Mouse (Mus musculus): Measurements from ENCODE around the gene Mynn. TPM values are rescaled to one million over a fixed set of nuclear protein-coding genes. Genes with fewer than 3 reads are reported as not detected.

Mynn gene
- polyA plus RNA-seq, 1 experiment from 2014 or later = 31.5 TPM

DNA sequence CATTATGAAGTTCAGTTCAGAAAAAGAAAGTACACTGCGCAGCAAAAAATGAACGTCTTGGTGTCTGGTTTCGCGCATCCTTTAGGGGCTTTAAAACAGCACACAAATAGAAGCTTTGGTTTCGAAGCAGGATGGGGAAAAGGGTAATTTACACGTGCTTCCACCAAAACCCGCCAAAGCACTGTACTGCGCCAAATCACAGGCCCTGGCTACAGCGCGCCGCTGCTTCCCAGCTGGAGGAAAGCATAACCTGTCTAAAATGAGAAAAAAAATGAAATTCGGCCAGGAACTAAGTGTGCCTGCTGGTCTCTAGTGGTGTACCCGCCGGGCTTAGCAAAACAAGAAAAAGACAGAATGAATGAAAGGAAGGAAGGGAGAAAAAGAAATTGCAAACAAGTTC, 1.1 kb upstream of the Mynn start:
- H3K9ac ChIP-seq = no peak overlapping the region; the same call in 1 of the 2 replicates
- under 1% methylated on average over 14 of the region's 14 CpGs for WGBS
- H3K4me1 ChIP-seq = peaks cover 20% of the 10 kb centered on the region
- H3K4me2 ChIP-seq = peak overlapping the region; percentile 82
- peak overlapping the region; percentile 73 for H3K4me3 ChIP-seq
- H3K36me3 ChIP-seq = peaks cover 8% of the 10 kb centered on the region
- H3K27me3 ChIP-seq = 0 out of 2 replicates have a peak, but pooled peaks cover 4% of the 10 kb centered on the region
- ATAC-seq (ENCODE audit: insufficient number of reproducible peaks, low FRiP score, low TSS enrichment, low read depth) = no peak
- peak overlapping the region; percentile 79 for H3K27ac ChIP-seq
- no peaks in the 10 kb centered on the region for H3K9me3 ChIP-seq

DNA sequence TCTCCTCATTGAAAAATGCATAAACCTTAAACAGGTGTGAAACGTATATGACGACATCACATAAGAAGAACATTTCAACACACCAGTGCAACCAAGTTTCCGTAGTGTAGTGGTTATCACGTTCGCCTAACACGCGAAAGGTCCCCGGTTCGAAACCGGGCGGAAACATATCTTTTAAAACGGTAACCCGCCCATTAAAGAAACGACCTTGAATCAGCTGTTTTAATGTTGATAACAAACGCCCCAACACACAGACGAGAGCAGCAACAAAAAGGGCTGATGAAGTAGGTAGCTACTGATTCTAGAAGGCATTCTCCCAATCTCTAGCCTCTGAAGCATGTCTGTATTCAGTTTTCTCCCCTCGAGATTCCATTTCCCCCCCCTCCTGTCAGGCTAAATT, 690 bp upstream of the Mynn start:
- H3K4me3 ChIP-seq = peak overlapping the region; percentile 73
- H3K4me1 ChIP-seq = peaks cover 17% of the 10 kb centered on the region
- no peak overlapping the region for H3K9ac ChIP-seq
- 0 out of 2 replicates have a peak, but pooled peaks cover 4% of the 10 kb centered on the region for H3K27me3 ChIP-seq
- H3K4me2 ChIP-seq = peak overlapping the region; percentile 82
- peak; percentile 42 for ATAC-seq (ENCODE audit: insufficient number of reproducible peaks, low FRiP score, low TSS enrichment, low read depth)
- peak overlapping the region; percentile 79 for H3K27ac ChIP-seq
- WGBS = under 1% methylated on average over 17 of the region's 17 CpGs
- H3K9me3 ChIP-seq = no peaks in the 10 kb centered on the region
- peaks cover 10% of the 10 kb centered on the region for H3K36me3 ChIP-seq

DNA sequence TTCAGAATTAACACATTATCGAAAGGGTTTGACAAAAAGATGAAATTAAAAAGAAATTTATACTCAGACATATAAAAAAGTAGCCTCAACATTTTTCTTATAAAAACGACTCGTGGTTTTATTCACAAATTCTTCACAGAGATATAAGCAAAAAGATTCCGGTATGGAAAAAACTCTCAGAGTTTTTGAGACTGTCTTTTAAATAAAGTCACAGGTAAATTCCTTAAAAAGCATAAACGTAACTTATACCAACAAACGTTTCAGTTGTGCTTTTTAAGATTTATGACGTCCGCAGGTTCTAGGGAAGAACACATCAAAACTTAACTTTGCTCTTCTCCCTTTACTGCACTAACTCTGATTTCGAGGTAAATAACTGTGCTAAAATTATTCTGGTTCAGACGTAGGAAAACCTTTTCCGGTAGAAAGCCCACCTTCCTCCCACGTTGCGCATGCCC, 228 bp upstream of the Mynn start:
- Histone ChIP-seq H3K27ac (peak overlapping the region; percentile 98), H3K4me1 (peaks cover 17% of the 10 kb centered on the region), H3K9me3 (no peaks in the 10 kb centered on the region), H3K36me3 (peaks cover 14% of the 10 kb centered on the region), H3K4me3 (peak overlapping the region; percentile 73), H3K4me2 (peak overlapping the region; percentile 82), H3K27me3 (0 out of 2 replicates have a peak, but pooled peaks cover 4% of the 10 kb centered on the region), H3K9ac (peak overlapping the region; percentile 83; the same call in 1 of the 2 replicates)
- under 1% methylated on average over 13 of the region's 13 CpGs for WGBS
- no peak; the same call in 1 of the 2 replicates for ATAC-seq (ENCODE audit: insufficient number of reproducible peaks, low FRiP score, low TSS enrichment, low read depth)

DNA sequence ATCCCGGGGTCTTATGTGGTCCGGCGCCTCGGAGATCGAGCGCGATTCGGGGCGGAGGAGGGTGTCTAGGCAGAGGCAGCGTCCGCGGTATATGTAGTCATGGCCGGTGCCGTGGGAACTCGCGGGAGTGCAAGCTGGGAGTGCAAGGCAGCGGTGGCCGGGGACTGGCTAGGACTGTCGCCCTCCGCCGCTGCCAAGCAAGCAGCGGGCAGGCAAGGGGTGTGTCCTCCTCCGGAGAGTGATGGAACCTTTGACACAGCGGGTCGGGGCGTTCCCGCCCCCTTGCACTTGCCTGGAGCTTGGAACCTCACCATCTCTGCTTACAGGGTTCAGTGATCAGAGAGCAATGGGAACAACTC, 854 bp downstream of the Mynn start:
- no peak; the same call in 1 of the 2 replicates for ATAC-seq (ENCODE audit: insufficient number of reproducible peaks, low FRiP score, low TSS enrichment, low read depth)
- Histone ChIP-seq H3K9ac (peak overlapping the region; percentile 83), H3K4me1 (peaks cover 17% of the 10 kb centered on the region), H3K4me3 (peak overlapping the region; percentile 73), H3K36me3 (peaks cover 21% of the 10 kb centered on the region), H3K27ac (peak overlapping the region; percentile 98), H3K4me2 (peak overlapping the region; percentile 82), H3K27me3 (0 out of 2 replicates have a peak, but pooled peaks cover 4% of the 10 kb centered on the region), H3K9me3 (no peaks in the 10 kb centered on the region)
- WGBS = 1% methylated on average over 27 of the region's 27 CpGs

DNA sequence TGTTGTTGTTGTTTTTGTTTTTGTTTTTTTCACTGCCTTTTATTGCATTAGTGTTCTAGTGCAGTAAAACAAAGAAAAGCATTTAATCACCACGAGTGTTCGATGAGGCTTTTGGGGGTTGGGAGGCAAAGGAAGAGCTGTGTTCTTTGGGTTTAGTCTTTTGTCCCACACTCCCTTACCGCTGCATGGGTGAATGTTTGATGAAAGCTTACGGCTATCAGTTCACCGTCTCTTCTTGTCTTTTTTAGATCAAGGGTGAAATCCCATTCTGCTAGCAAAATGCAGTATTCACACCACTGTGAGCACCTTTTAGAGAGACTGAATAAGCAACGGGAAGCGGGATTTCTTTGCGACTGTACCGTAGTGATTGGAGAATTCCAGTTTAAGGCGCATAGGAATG, 1.4 kb downstream of the Mynn start:
- 0 out of 2 replicates have a peak, but pooled peaks cover 3% of the 10 kb centered on the region for H3K27me3 ChIP-seq
- ATAC-seq (ENCODE audit: insufficient number of reproducible peaks, low FRiP score, low TSS enrichment, low read depth) = no peak
- H3K4me3 ChIP-seq = peak overlapping the region; percentile 73
- peaks cover 24% of the 10 kb centered on the region for H3K36me3 ChIP-seq
- H3K9ac ChIP-seq = peak overlapping the region; percentile 83; the same call in 1 of the 2 replicates
- WGBS = 37% methylated on average over 10 of the region's 10 CpGs
- peak overlapping the region; percentile 82 for H3K4me2 ChIP-seq
- peaks cover 17% of the 10 kb centered on the region for H3K4me1 ChIP-seq
- no peak overlapping the region for H3K27ac ChIP-seq
- H3K9me3 ChIP-seq = no peaks in the 10 kb centered on the region

DNA sequence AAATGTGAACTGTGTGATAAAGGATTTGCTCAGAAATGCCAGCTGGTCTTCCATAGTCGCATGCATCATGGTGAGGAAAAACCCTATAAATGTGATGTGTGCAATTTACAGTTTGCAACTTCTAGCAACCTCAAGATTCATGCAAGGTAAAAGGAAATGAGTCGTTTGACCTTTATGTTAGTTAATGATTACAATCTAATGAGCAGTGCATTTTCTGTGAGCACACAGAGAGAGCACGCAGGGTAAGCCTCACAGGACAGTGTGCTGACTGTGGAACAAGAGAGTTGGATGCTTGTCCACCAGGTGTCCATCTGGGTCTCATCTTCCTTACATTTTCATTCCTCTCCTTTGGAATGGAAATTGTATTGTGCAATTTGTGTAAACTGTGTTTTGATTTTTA, 7.1 kb downstream of the Mynn start:
- Histone ChIP-seq H3K4me2 (no peak overlapping the region), H3K27ac (no peak overlapping the region), H3K4me1 (no peaks in the 10 kb centered on the region; the same call in 1 of the 2 replicates), H3K27me3 (no peaks in the 10 kb centered on the region), H3K4me3 (no peak overlapping the region), H3K36me3 (peaks cover 62% of the 10 kb centered on the region), H3K9me3 (no peaks in the 10 kb centered on the region), H3K9ac (no peak overlapping the region)
- no peak for ATAC-seq (ENCODE audit: insufficient number of reproducible peaks, low FRiP score, low TSS enrichment, low read depth)
- 88% methylated on average over 3 of the region's 3 CpGs for WGBS

DNA sequence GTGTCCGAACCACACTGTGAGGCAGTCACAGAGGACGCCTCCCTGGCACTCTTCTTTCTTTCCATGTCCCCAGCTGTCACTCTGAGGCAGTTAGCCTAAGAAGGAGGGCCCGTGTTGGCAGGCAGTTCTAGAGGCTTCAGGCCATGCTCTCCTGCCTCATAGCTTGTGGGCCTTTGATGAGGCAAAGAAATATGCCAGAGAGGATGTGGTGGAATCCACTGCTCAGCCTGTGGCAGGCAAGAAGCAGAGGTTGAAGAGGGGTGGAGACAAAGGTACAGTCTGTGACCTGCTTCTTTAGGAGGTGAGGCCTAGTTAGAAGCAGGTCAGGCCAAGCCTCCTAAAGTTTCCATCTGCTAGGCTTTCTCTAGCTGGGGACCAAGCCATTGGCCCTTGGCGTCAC, 9.1 kb downstream of the Mynn start:
- no peaks in the 10 kb centered on the region for H3K9me3 ChIP-seq
- no peaks in the 10 kb centered on the region; the same call in 1 of the 2 replicates for H3K4me1 ChIP-seq
- no peak for ATAC-seq (ENCODE audit: insufficient number of reproducible peaks, low FRiP score, low TSS enrichment, low read depth)
- no peaks in the 10 kb centered on the region for H3K27me3 ChIP-seq
- 88% methylated on average over 4 of the region's 4 CpGs for WGBS
- peaks cover 69% of the 10 kb centered on the region for H3K36me3 ChIP-seq
- no peak overlapping the region for H3K4me2 ChIP-seq
- H3K27ac ChIP-seq = no peak overlapping the region
- H3K4me3 ChIP-seq = no peak overlapping the region
- no peak overlapping the region for H3K9ac ChIP-seq

DNA sequence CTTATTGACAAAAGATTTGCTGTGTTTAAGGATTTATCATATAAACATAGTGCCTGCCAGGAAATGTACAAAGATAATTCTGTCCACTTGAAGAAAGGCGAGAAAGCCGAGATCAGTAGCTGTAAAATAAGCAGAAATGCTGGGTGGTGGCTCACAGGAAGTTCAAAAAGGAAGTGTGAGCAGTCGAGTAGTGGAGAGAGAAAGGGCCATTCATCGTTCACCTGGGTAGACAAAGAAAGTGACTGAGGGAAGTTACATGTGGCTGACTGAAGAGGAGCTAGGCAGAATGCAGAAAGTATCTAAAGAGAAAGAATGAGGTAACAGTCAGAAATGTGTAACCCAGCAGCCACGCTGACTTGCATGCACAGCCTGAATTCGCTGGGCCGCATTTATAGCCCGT, 18.3 kb downstream of the Mynn start:
- Histone ChIP-seq H3K27me3 (no peaks in the 10 kb centered on the region), H3K36me3 (peaks cover 45% of the 10 kb centered on the region), H3K9me3 (no peaks in the 10 kb centered on the region), H3K4me1 (no peaks in the 10 kb centered on the region), H3K4me3 (no peak overlapping the region), H3K9ac (no peak overlapping the region), H3K27ac (no peak overlapping the region), H3K4me2 (no peak overlapping the region)
- WGBS = 76% methylated on average over 8 of the region's 8 CpGs
- ATAC-seq (ENCODE audit: insufficient number of reproducible peaks, low FRiP score, low TSS enrichment, low read depth) = no peak

DNA sequence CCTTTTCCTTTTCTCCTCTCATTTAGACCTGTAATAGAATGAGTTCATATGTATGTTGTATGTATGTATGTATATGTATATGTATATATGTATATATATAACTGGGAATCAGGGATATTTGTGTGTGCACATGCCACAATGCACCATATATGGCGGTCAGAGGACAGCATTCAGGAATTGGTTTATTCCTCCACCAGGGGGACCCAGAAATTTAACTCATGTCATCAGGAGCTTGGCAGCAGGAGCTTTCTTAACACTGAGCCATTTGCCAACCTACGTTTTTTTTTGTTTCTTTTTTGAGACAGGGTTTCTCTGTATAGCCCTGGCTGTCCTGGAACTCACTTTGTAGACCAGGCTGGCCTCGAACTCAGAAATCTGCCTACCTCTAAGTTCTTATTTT, 31.8 kb downstream of the Mynn start:
- WGBS = 64% methylated on average over 3 of the region's 3 CpGs
- no peaks in the 10 kb centered on the region for H3K27me3 ChIP-seq
- ATAC-seq (ENCODE audit: insufficient number of reproducible peaks, low FRiP score, low TSS enrichment, low read depth) = no peak
- no peaks in the 10 kb centered on the region for H3K4me1 ChIP-seq
- H3K4me2 ChIP-seq = no peak overlapping the region
- no peak overlapping the region for H3K4me3 ChIP-seq
- H3K9ac ChIP-seq = no peak overlapping the region
- H3K27ac ChIP-seq = no peak overlapping the region
- H3K9me3 ChIP-seq = no peaks in the 10 kb centered on the region
- no peaks in the 10 kb centered on the region for H3K36me3 ChIP-seq

DNA sequence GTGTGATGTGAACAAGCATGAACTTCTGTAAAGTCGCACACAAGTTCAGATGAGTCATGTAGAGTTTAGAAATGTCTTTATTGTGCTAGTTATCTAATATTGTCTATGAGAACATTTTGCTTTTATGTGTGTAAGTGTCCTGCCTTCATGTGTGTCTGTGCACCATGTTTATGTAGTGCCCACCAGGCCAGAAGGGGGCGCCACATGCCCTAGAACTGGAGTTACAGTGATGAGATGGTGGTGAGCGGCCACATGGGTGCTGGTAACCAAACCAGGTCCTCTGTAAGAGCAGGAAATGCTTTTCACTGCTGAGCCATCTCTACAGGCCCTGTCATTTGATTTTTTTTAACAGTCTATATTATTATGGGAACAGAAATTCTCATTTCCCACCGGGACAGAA, 33.8 kb downstream of the Mynn start:
- no peaks in the 10 kb centered on the region for H3K4me1 ChIP-seq
- no peaks in the 10 kb centered on the region for H3K9me3 ChIP-seq
- 75% methylated on average over 4 of the region's 4 CpGs for WGBS
- no peak overlapping the region for H3K9ac ChIP-seq
- H3K4me3 ChIP-seq = no peak overlapping the region
- H3K27ac ChIP-seq = no peak overlapping the region
- no peak overlapping the region for H3K4me2 ChIP-seq
- no peak for ATAC-seq (ENCODE audit: insufficient number of reproducible peaks, low FRiP score, low TSS enrichment, low read depth)
- no peaks in the 10 kb centered on the region for H3K27me3 ChIP-seq
- no peaks in the 10 kb centered on the region for H3K36me3 ChIP-seq

DNA sequence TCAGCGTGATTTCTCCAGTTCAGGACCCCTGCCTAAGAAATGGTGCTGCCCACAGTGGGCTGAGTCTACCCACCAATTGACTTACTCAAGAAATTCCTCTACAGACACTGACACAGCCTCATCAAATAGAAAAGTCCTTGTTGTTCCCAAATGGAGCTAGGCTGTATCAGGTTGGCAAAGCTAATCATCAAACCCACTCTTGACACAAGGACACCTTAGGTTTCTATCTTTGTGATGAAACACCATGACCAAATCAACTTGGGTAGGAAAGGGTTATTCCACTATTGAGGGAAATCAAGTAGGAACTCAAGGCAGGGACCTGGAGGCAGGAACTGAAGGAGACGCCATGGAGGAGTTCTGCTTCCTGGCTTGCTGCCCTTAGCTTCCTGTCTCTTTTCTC, 42.3 kb downstream of the Mynn start, which contains the start of gene Lrriq4:
Gene Lrriq4 (plus strand): TSS at position 301 of the 400 bp plus-strand sequence.
- Histone ChIP-seq H3K4me3 (no peak within 1 kb of the TSS), H3K4me2 (no peak within 1 kb of the TSS), H3K9me3 (no peaks in the 10 kb centered on the region), H3K4me1 (peaks cover 5% of the 10 kb centered on the region), H3K36me3 (no peaks in the 10 kb centered on the region), H3K27ac (no peak within 1 kb of the TSS), H3K9ac (no peak within 1 kb of the TSS), H3K27me3 (peaks cover 7% of the 10 kb centered on the region; the same call in 1 of the 2 replicates)
- 72% methylated on average over 2 of the region's 2 CpGs for WGBS
- ATAC-seq (ENCODE audit: insufficient number of reproducible peaks, low FRiP score, low TSS enrichment, low read depth) = no peak

DNA sequence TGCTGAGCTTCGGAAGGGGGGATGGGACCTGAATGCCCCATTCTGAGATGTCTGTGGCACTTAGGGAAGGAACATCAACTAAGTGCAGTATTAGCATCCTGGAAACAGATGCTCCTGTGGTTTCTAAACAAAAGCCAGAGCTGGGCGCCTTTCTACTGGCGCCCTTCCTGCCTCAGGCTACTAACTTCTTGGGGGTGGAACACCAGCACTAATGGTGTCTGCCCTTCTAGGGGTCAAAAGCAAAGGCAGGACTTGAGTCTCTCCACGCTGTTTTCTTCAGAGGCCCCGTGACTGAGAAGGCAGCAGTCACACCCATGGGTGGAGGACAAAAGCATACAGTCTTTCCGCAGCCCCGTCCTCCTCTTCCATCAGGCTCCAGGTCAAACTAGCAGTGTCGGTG, 44.9 kb downstream of the Mynn start:
- H3K36me3 ChIP-seq = no peaks in the 10 kb centered on the region
- ATAC-seq (ENCODE audit: insufficient number of reproducible peaks, low FRiP score, low TSS enrichment, low read depth) = no peak
- no peak overlapping the region for H3K4me3 ChIP-seq
- H3K27me3 ChIP-seq = peaks cover 18% of the 10 kb centered on the region
- 49% methylated on average over 8 of the region's 8 CpGs for WGBS
- peaks cover 15% of the 10 kb centered on the region for H3K4me1 ChIP-seq
- H3K9ac ChIP-seq = no peak overlapping the region
- H3K4me2 ChIP-seq = no peak overlapping the region
- H3K9me3 ChIP-seq = no peaks in the 10 kb centered on the region
- H3K27ac ChIP-seq = no peak overlapping the region
